8 mouse cellular contexts compared by ENCODE assay signal in the genomic region with DNA sequence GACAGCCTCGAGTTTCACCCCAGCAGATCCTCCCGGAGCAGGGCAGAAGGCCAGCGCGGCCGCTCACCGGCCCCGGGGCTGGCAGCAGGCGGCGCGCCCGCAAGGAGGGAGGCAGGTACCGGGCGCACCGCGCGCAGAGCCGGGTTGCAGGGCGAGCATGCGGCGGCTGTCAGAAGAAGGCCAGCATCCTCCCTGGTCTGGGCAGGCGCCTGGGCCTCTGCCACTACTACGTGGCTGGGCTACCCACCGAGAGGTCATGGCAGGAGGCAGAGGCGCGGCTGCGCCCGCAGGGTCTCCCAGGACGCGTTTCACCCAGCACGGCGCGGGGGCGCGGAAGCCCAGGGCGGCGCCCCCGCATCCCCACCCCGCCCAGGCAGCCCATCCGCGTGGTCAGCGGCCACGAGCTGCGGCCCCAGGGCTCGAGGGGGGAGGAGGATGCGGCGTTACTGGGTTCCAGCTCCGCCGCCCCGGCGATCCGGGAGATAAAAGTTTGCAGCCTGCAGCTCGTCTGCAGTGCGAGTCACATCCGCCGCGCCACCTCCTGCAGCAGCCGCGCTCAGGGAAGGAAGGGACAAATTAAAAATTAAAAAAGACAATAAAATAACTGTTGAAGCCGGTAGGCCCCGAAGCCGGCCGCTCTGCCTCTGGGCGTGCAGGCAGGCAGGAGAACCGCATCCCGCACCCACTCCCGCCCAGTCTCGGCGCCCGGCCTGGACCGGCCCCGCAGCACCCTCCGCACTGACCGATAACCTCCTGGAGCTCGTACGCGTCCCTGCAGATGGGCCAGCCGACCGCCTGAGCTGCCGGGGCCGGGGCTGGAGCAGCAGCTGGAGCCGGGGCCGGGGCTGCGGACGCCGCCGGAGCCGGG. TPM values are rescaled to one million over a fixed set of nuclear protein-coding genes. Genes with fewer than 3 reads are reported as not detected.
DNase-seq lines count a peak whose midpoint lies in the region; ATAC-seq and TF ChIP-seq lines count a peak whose summit lies in the region.

No protein-coding gene starts in this region.

- peak; percentile 78 to 91 for DNase-seq in adrenal gland, adult (ENCODE audit: inconsistent age in 2 of 2, low spot score in 1 of 2)
- DNase-seq in gastrocnemius, postnatal 14 days: peak; percentile 53
- DNase-seq in hindbrain, postnatal 0 days (ENCODE audit: low spot score): peak; percentile 69
- DNase-seq in left cerebral cortex, adult 2 months (ENCODE audit: extremely low spot score in 1 of 2, low spot score in 2 of 2): peak; percentile 56 to 62
- peak; percentile 36 for DNase-seq in lung, postnatal 36 days
- peak; percentile 71 for DNase-seq in retina, embryonic 14.5 days (ENCODE audit: low spot score)
- peak; percentile 41 to 52 for DNase-seq in urinary bladder, postnatal 36 days (ENCODE audit: low spot score in 2 of 2)

- intact Hi-C loops in gastrocnemius, postnatal 14 days (cut with DNase I; ENCODE audit: low total_unique reads): no loop called here
- intact Hi-C loops in left cerebral cortex, adult 2 months (cut with DNase I): loop anchor here (2.0 to 10.0 kb wide), 2 partner anchors 92 to 284 kb away; no protein-coding TSS in a partner anchor

- no peaks in the 10 kb centered on the region for H3K27me3 ChIP-seq in hindbrain, postnatal 0 days (ENCODE audit: insufficient read depth, low read length)

- peak overlapping the region; percentile 95 for H3K4me2 ChIP-seq in hindbrain, postnatal 0 days (ENCODE audit: low read depth, low read length)

- ATAC-seq in hindbrain, postnatal 0 days: peak; percentile 80

- H3K4me3 ChIP-seq in cortical plate, adult 2 months (ENCODE audit: insufficient read depth, low read length): peak overlapping the region; percentile 95
- peak overlapping the region; percentile 70 for H3K4me3 ChIP-seq in hindbrain, postnatal 0 days (ENCODE audit: low read length)
- peak overlapping the region; percentile 76 for H3K4me3 ChIP-seq in left cerebral cortex, adult 2 months

- peak overlapping the region; percentile 83 for H3K27ac ChIP-seq in cortical plate, adult 2 months (ENCODE audit: insufficient read depth, low read length)
- H3K27ac ChIP-seq in hindbrain, postnatal 0 days: peak overlapping the region; percentile 85
- H3K27ac ChIP-seq in left cerebral cortex, adult 2 months: peak overlapping the region; percentile 88

- no peak for TF ChIP-seq POLR2A in cortical plate, adult 2 months (IDR thresholded peaks at IDR 0.05; ENCODE audit: extremely low read depth, insufficient read depth, low read length)

- peak overlapping the region; percentile 89 for H3K9ac ChIP-seq in hindbrain, postnatal 0 days (replicated peaks; ENCODE audit: low read length)

- H3K36me3 ChIP-seq in hindbrain, postnatal 0 days (ENCODE audit: insufficient read depth, low read length): no peaks in the 10 kb centered on the region

- peaks cover 5% of the 10 kb centered on the region; the same call in 1 of the 2 replicates for H3K4me1 ChIP-seq in cortical plate, adult 2 months (ENCODE audit: control insufficient read depth, insufficient read depth, low read length)
- peaks cover 15% of the 10 kb centered on the region for H3K4me1 ChIP-seq in hindbrain, postnatal 0 days (ENCODE audit: insufficient read depth, low read length)

- H3K9me3 ChIP-seq in hindbrain, postnatal 0 days (ENCODE audit: low read length): no peaks in the 10 kb centered on the region

- no peak for TF ChIP-seq CTCF in cortical plate, adult 2 months (IDR thresholded peaks at IDR 0.05; ENCODE audit: extremely low read depth, insufficient read depth, low read length)
- TF ChIP-seq CTCF in hindbrain, postnatal 0 days (IDR thresholded peaks at IDR 0.05; ENCODE audit: low read depth): peak; percentile 20; the same call in 1 of the 2 replicates
- peak; percentile 2 for TF ChIP-seq CTCF in left cerebral cortex, adult 2 months (IDR thresholded peaks at IDR 0.05)

- 3% methylated on average over 67 of the region's 87 CpGs for WGBS in hindbrain, postnatal 0 days

RNA-seq across cellular contexts. Expression of a gene that starts 0.9 kb away (rescaled TPM):
- polyA plus RNA-seq in cortical plate, adult 2 months (2012; rRNA removed): 30.0 and 32.7 TPM in 2 replicates
- 1 to 10 TPM; 7.8 to 8.1 TPM for total RNA-seq in gastrocnemius, postnatal 14 days (2021)
- total RNA-seq in hindbrain, postnatal 0 days (2014; rRNA removed): 24.2 and 30.8 TPM in 2 replicates
- polyA plus RNA-seq in hindbrain, postnatal 0 days (2015; fragmentation: Nextera tagmentation; extraction: Ambion mirVana): 38.4 and 40.2 TPM in 2 replicates
- total RNA-seq in left cerebral cortex, adult 2 months (2021): 10 to 100 TPM; 82.0 to 87.6 TPM

Comparison
In these comparisons a context has a peak if more than half of its experiments do, and no peak if none do; other contexts are left out.
1. Peak in every context shown above with its lines: DNase-seq, ATAC-seq, H3K4me3 ChIP-seq and H3K27ac ChIP-seq.